Mouse (Mus musculus): Measurements from ENCODE around the gene Fthl17f. TPM values are rescaled to one million over a fixed set of nuclear protein-coding genes. Genes with fewer than 3 reads are reported as not detected.

Fthl17f gene
- polyA plus RNA-seq (2021; fragmentation: Nextera tagmentation), result not detected in 2 replicates
- long read RNA-seq, experiment 1, result 0 reads
- long read RNA-seq, experiment 2, result 0 reads

GRCm38 (mm10) chrX:9062715-9063114 is at the start of gene Fthl17f:
Gene Fthl17f (plus strand): TSS chrX:9063015.

GRCm38 (mm10) chrX:9033193-9033592 is 29.6 kb upstream of the Fthl17f start, which contains the start of gene Fthl17e:
Gene Fthl17e (plus strand): TSS chrX:9033493.

GRCm38 (mm10) chrX:9104262-9104661 is 41.4 kb downstream of the Fthl17f start, which contains the start of gene 4930402K13Rik:
Gene 4930402K13Rik (plus strand): TSS chrX:9104562.

Other genes with a start within 250 kb of the Fthl17f start
- gene Gm6592, start 219.0 kb upstream of the Fthl17f start, polyA plus RNA-seq (2021; fragmentation: Nextera tagmentation), result not detected in 2 replicates
- gene Gm5751, start 188.8 kb upstream of the Fthl17f start, polyA plus RNA-seq (2021; fragmentation: Nextera tagmentation), result not detected in 2 replicates
- 4.2 and 17.6 TPM in 2 replicates for gene B630019K06Rik, start 170.6 kb upstream of the Fthl17f start, polyA plus RNA-seq (2021; fragmentation: Nextera tagmentation)
- not detected in 2 replicates for gene Fthl17b, start 100.0 kb upstream of the Fthl17f start, polyA plus RNA-seq (2021; fragmentation: Nextera tagmentation)
- gene Fthl17c, start 86.5 kb upstream of the Fthl17f start, polyA plus RNA-seq (2021; fragmentation: Nextera tagmentation), result not detected in 2 replicates
- gene Fthl17d, start 76.3 kb upstream of the Fthl17f start, polyA plus RNA-seq (2021; fragmentation: Nextera tagmentation), result not detected in 2 replicates
- gene Fthl17e, start 29.5 kb upstream of the Fthl17f start, polyA plus RNA-seq (2021; fragmentation: Nextera tagmentation), result not detected in 2 replicates
- not detected in 2 replicates for gene 4930402K13Rik, start 41.5 kb downstream of the Fthl17f start, polyA plus RNA-seq (2021; fragmentation: Nextera tagmentation)
- 1.6 and 2.0 TPM in 2 replicates for gene Lancl3, start 136.9 kb downstream of the Fthl17f start, polyA plus RNA-seq (2021; fragmentation: Nextera tagmentation)
- gene Gm14862, start 193.9 kb downstream of the Fthl17f start, polyA plus RNA-seq (2021; fragmentation: Nextera tagmentation), result not detected in 2 replicates
- gene Xk, start 209.7 kb downstream of the Fthl17f start, polyA plus RNA-seq (2021; fragmentation: Nextera tagmentation), result 3.2 and 4.9 TPM in 2 replicates
- not detected in 2 replicates for gene H2al1m, start 220.7 kb downstream of the Fthl17f start, polyA plus RNA-seq (2021; fragmentation: Nextera tagmentation)

Data from left cerebral cortex, adult 6 months (tissue).